Mouse (Mus musculus) stomach, postnatal 0 days (tissue): ENCODE data around the gene Ap3d1.

Experiments
- CTCF ChIP-seq: IDR thresholded peaks from 2 replicates; pipeline ENCODE4 v1.5.1; 2016; ENCODE audit warnings: antibody characterized with exemption, low read depth, mild to moderate bottlenecking, moderate library complexity
- EP300 ChIP-seq: optimal IDR thresholded peaks from 2 replicates; pipeline ENCODE3; 2016; ENCODE audit warnings: antibody characterized with exemption

DNA sequence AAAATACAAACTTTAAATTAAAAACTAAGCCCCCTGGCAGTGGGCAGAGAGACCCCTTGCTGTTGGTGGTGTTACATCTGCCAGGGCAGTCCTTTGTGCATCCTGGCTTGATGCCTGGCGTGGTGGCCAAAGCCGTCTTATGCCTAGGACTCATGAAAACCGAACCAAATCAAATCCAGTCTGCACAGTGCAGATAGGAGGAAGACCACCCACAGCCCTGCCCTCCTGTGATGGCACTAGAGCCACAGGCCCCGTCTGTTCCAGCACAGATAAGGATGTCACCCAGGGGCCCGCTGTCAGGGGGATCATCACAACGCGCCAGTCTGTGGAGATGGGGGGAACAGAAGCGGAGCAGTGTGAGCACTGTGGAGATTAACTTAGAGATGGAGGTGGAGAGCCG is 44.3 kb downstream of the Ap3d1 start:
- TF ChIP-seq CTCF (no peak), EP300 (no peak)
